Mouse (Mus musculus) forebrain, embryonic 16.5 days (tissue): ENCODE measurements around the gene Doc2a. TPM values are rescaled to one million over a fixed set of nuclear protein-coding genes. Genes with fewer than 3 reads are reported as not detected.
A peak's percentile ranks its signal among the peaks of the same experiment; 100 is the strongest.

Experiments
- ATAC-seq: fragments of 200-750 bp; cut with Nextera tagmentation; 2 replicates; pipeline ENCODE4 v1.8.0; 2017; ENCODE audit warnings: mild to moderate bottlenecking, moderate library complexity
- H3K27ac ChIP-seq: fragments of 300-500 bp; sonication (generic); 2 replicates; pipeline ENCODE4 v1.5.1; 2014; ENCODE audit warnings: low read length, control low read depth
- H3K27me3 ChIP-seq: fragments of 300-500 bp; sonication (generic); replicated peaks from 2 replicates; pipeline ENCODE4 v1.6.1; 2014; ENCODE audit warnings: low read length; ENCODE audit not compliant: control insufficient read depth, insufficient read depth
- H3K36me3 ChIP-seq: fragments of 300-500 bp; sonication (generic); 2 replicates; pipeline ENCODE4 v1.6.1; 2014; ENCODE audit not compliant: control insufficient read depth, insufficient read depth
- H3K4me1 ChIP-seq: fragments of 300-500 bp; sonication (generic); replicated peaks from 2 replicates; pipeline ENCODE4 v1.6.1; 2014; ENCODE audit warnings: low read length; ENCODE audit not compliant: control insufficient read depth, insufficient read depth
- H3K4me2 ChIP-seq: fragments of 300-500 bp; sonication (generic); 2 replicates; pipeline ENCODE4 v1.6.1; 2014; ENCODE audit warnings: mild to moderate bottlenecking, low read length, control low read depth
- H3K4me3 ChIP-seq: fragments of 300-500 bp; sonication (generic); replicated peaks from 2 replicates; pipeline ENCODE4 v1.5.1; 2014; ENCODE audit warnings: mild to moderate bottlenecking, low read length, control low read depth
- H3K9ac ChIP-seq: fragments of 300-500 bp; sonication (generic); replicated peaks from 2 replicates; pipeline ENCODE4 v1.6.1; 2014; ENCODE audit warnings: low read depth, low read length, control low read depth
- H3K9me3 ChIP-seq: fragments of 300-500 bp; sonication (generic); 2 replicates; pipeline ENCODE4 v1.6.1; 2016; ENCODE audit warnings: low read length; ENCODE audit not compliant: control insufficient read depth
- WGBS: fragments of 180-500 bp; shearing (Covaris S2); extraction: QIAGEN DNeasy Blood & Tissue Kit; methylation state at CpG from one replicate; pipeline ENCODE4 v1.1.7; 2014; 5-methylcytosine and 5-hydroxymethylcytosine counted together
- polyA plus RNA-seq: library from polyadenylated mRNA; unstranded; fragments of >200 nt; fragmentation: Nextera tagmentation; extraction: Ambion mirVana; gene quantifications from 2 replicates; pipeline ENCODE4 v1.2.1, GENCODE M21; 2015

The Doc2a gene
- polyA plus RNA-seq, 1 experiment from 2014 or later, result 14.3 TPM

- WGBS, result 22% methylated on average over 7 of the region's 7 CpGs
- peak; percentile 26; the same call in 1 of the 2 replicates for ATAC-seq
- no peak overlapping the region for H3K4me3 ChIP-seq
Observed at GRCm38 (mm10) chr7:126821835-126822511, 25.2 kb upstream of the Doc2a start.

GRCm38 (mm10) chr7:126822741-126823140 is 24.5 kb upstream of the Doc2a start:
- WGBS, result 20% methylated on average over 9 of the region's 9 CpGs
- Histone ChIP-seq H3K27me3 (no peaks in the 10 kb centered on the region), H3K4me2 (peak overlapping the region; percentile 75), H3K9ac (peak overlapping the region; percentile 80), H3K27ac (no peak overlapping the region), H3K9me3 (no peaks in the 10 kb centered on the region), H3K36me3 (no peaks in the 10 kb centered on the region), H3K4me3 (peak overlapping the region; percentile 79), H3K4me1 (peaks cover 28% of the 10 kb centered on the region)
- peak; percentile 32 for ATAC-seq

More at GRCm38 (mm10) chr7:126821835-126822511, 25.2 kb upstream of the Doc2a start:
- Histone ChIP-seq H3K27me3 (no peaks in the 10 kb centered on the region), H3K9me3 (no peaks in the 10 kb centered on the region), H3K36me3 (no peaks in the 10 kb centered on the region), H3K4me1 (peaks cover 28% of the 10 kb centered on the region), H3K9ac (no peak overlapping the region), H3K27ac (no peak overlapping the region), H3K4me2 (no peak overlapping the region; the same call in 1 of the 2 replicates)

GRCm38 (mm10) chr7:126823202-126823711 is 24.0 kb upstream of the Doc2a start:
- H3K4me2 ChIP-seq, result peak overlapping the region; percentile 75
- H3K9me3 ChIP-seq, result no peaks in the 10 kb centered on the region
- WGBS, result under 1% methylated on average over 17 of the region's 19 CpGs
- peak overlapping the region; percentile 67; the same call in 1 of the 2 replicates for H3K27ac ChIP-seq
- H3K4me3 ChIP-seq, result peak overlapping the region; percentile 79
- H3K27me3 ChIP-seq, result no peaks in the 10 kb centered on the region
- peak; percentile 83 for ATAC-seq
- peaks cover 28% of the 10 kb centered on the region for H3K4me1 ChIP-seq
- no peaks in the 10 kb centered on the region for H3K36me3 ChIP-seq
- H3K9ac ChIP-seq, result peak overlapping the region; percentile 80

- Histone ChIP-seq H3K27ac (peak overlapping the region; percentile 9; the same call in 1 of the 2 replicates), H3K9me3 (no peaks in the 10 kb centered on the region), H3K4me2 (peak overlapping the region; percentile 75), H3K36me3 (no peaks in the 10 kb centered on the region), H3K27me3 (no peaks in the 10 kb centered on the region), H3K4me3 (peak overlapping the region; percentile 79), H3K4me1 (peaks cover 28% of the 10 kb centered on the region), H3K9ac (peak overlapping the region; percentile 80)
- WGBS, result 4% methylated on average over 10 of the region's 10 CpGs
- no peak for ATAC-seq
Observed at GRCm38 (mm10) chr7:126823940-126824339, 23.3 kb upstream of the Doc2a start.

GRCm38 (mm10) chr7:126825403-126825802 is 21.8 kb upstream of the Doc2a start:
- WGBS, result 29% methylated on average over 8 of the region's 8 CpGs
- no peak overlapping the region for H3K9ac ChIP-seq

GRCm38 (mm10) chr7:126825952-126826351 is 21.3 kb upstream of the Doc2a start:
- Histone ChIP-seq H3K27me3 (no peaks in the 10 kb centered on the region), H3K36me3 (no peaks in the 10 kb centered on the region), H3K4me3 (no peak overlapping the region), H3K4me1 (peaks cover 28% of the 10 kb centered on the region), H3K9me3 (no peaks in the 10 kb centered on the region), H3K9ac (no peak overlapping the region), H3K27ac (no peak overlapping the region), H3K4me2 (no peak overlapping the region)
- ATAC-seq, result no peak
- whole genome bisulfite sequencing, result 80% methylated on average over 5 of the region's 5 CpGs

More at GRCm38 (mm10) chr7:126825403-126825802, 21.8 kb upstream of the Doc2a start:
- Histone ChIP-seq H3K4me2 (no peak overlapping the region), H3K4me1 (peaks cover 28% of the 10 kb centered on the region), H3K27me3 (no peaks in the 10 kb centered on the region), H3K9me3 (no peaks in the 10 kb centered on the region), H3K36me3 (no peaks in the 10 kb centered on the region), H3K27ac (no peak overlapping the region), H3K4me3 (no peak overlapping the region)
- no peak for ATAC-seq

GRCm38 (mm10) chr7:126831539-126831938 is 15.7 kb upstream of the Doc2a start, which contains the start of gene 4930451I11Rik:
Gene 4930451I11Rik, minus strand, starts transcription at chr7:126831639.
- ATAC-seq, result peak; percentile 43; the same call in 1 of the 2 replicates
- WGBS, result 58% methylated on average over 5 of the region's 5 CpGs
- Histone ChIP-seq H3K4me1 (peaks cover 6% of the 10 kb centered on the region), H3K27me3 (no peaks in the 10 kb centered on the region), H3K4me2 (peak within 1 kb of the TSS; percentile 65), H3K9ac (0 out of 2 replicates have a peak within 1 kb of the TSS, but pooled peaks have one; percentile 34), H3K36me3 (no peaks in the 10 kb centered on the region), H3K9me3 (no peaks in the 10 kb centered on the region), H3K27ac (no peak within 1 kb of the TSS), H3K4me3 (peak within 1 kb of the TSS; percentile 35)

GRCm38 (mm10) chr7:126832036-126832598 is 15.1 kb upstream of the Doc2a start:
- no peak overlapping the region for H3K27ac ChIP-seq
- WGBS, result under 1% methylated on average over 21 of the region's 21 CpGs

GRCm38 (mm10) chr7:126833294-126833693 is 13.9 kb upstream of the Doc2a start:
- Histone ChIP-seq H3K4me2 (no peak overlapping the region), H3K36me3 (no peaks in the 10 kb centered on the region), H3K9me3 (no peaks in the 10 kb centered on the region), H3K27me3 (no peaks in the 10 kb centered on the region), H3K9ac (no peak overlapping the region), H3K4me3 (no peak overlapping the region), H3K4me1 (peaks cover 6% of the 10 kb centered on the region), H3K27ac (no peak overlapping the region)
- no peak for ATAC-seq
- WGBS, result 100% methylated on average over 1 of the region's 1 CpGs

More at GRCm38 (mm10) chr7:126832036-126832598, 15.1 kb upstream of the Doc2a start:
- Histone ChIP-seq H3K9ac (0 out of 2 replicates have a peak overlapping the region, but pooled peaks have one; percentile 34), H3K36me3 (no peaks in the 10 kb centered on the region), H3K27me3 (no peaks in the 10 kb centered on the region), H3K4me1 (peaks cover 6% of the 10 kb centered on the region), H3K4me3 (peak overlapping the region; percentile 35), H3K9me3 (no peaks in the 10 kb centered on the region), H3K4me2 (peak overlapping the region; percentile 65)
- peak; percentile 92 for ATAC-seq
